Mouse (Mus musculus) lung, embryonic 14.5 days (tissue): ENCODE measurements around the gene C2cd5. TPM values are rescaled to one million over a fixed set of nuclear protein-coding genes. Genes with fewer than 3 reads are reported as not detected.

Source experiments
- ATAC-seq: fragments of 200-750 bp; cut with Nextera tagmentation; 2 replicates; pipeline ENCODE4 v1.8.0; 2017; ENCODE audit warnings: mild to moderate bottlenecking, moderate TSS enrichment, moderate library complexity; ENCODE audit not compliant: insufficient read depth
- DNase-seq: peaks from one replicate; pipeline ENCODE4 v3.0.0-alpha.2; 2015
- H3K27ac ChIP-seq: fragments of 300-500 bp; sonication (generic); 2 replicates; pipeline ENCODE4 v1.5.1; 2014; ENCODE audit warnings: low read depth, mild to moderate bottlenecking, moderate library complexity
- H3K27me3 ChIP-seq: fragments of 300-500 bp; sonication (generic); 2 replicates; pipeline ENCODE4 v1.6.1; 2014; ENCODE audit warnings: low read length, control low read depth; ENCODE audit not compliant: insufficient read depth
- H3K36me3 ChIP-seq: fragments of 300-500 bp; sonication (generic); 2 replicates; pipeline ENCODE4 v1.6.1; 2014; ENCODE audit warnings: control low read depth; ENCODE audit not compliant: insufficient read depth
- H3K4me1 ChIP-seq: fragments of 300-500 bp; sonication (generic); 2 replicates; pipeline ENCODE4 v1.6.1; 2014; ENCODE audit warnings: antibody characterized with exemption, control low read depth; ENCODE audit not compliant: insufficient read depth
- H3K4me2 ChIP-seq: fragments of 300-500 bp; sonication (generic); 2 replicates; pipeline ENCODE4 v1.6.1; 2014; ENCODE audit warnings: mild to moderate bottlenecking
- H3K4me3 ChIP-seq: fragments of 300-500 bp; sonication (generic); 2 replicates; pipeline ENCODE4 v1.5.1; 2014; ENCODE audit warnings: low read depth, low read length
- H3K9ac ChIP-seq: fragments of 300-500 bp; sonication (generic); 2 replicates; pipeline ENCODE4 v1.6.1; 2014
- H3K9me3 ChIP-seq: fragments of 300-500 bp; sonication (generic); 2 replicates; pipeline ENCODE4 v1.6.1; 2016; ENCODE audit warnings: low read depth, low read length, control low read depth
- CTCF ChIP-seq: IDR thresholded peaks from 2 replicates; pipeline ENCODE4 v1.5.1; 2016; ENCODE audit warnings: antibody characterized with exemption, low read depth
- WGBS: fragments of 180-500 bp; shearing (Covaris S2); extraction: QIAGEN DNeasy Blood & Tissue Kit; methylation state at CpG from one replicate; pipeline ENCODE4 v1.1.7; 2014; 5-methylcytosine and 5-hydroxymethylcytosine counted together
- polyA plus RNA-seq: library from polyadenylated mRNA; unstranded; fragments of >200 nt; fragmentation: Nextera tagmentation; extraction: Ambion mirVana; gene quantifications from 2 replicates; pipeline ENCODE4 v1.2.1, GENCODE M21; 2014

C2cd5 gene
- polyA plus RNA-seq, 1 experiment from 2014 or later: 26.7 TPM

DNA sequence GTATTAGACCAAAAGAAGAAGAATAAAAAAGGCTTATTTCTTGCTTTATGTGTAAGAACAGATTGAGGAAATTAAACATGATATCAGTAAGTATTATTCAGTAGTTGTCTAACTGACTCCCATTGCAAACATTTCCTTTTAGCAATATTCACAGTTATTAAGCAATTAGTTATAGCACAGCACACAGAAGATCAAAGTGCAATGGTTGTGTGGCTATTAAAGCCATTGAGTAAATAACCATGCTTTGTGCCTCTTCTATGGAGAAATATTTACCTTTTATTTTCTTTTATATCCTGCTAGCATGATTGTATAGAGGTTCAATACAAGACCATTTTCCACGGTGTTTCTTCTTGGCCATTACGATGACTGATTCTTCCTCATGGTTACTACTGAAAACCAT is 33.2 kb upstream of the C2cd5 start:
- no peak for TF ChIP-seq CTCF
- DNase-seq (no peak), ATAC-seq (no peak)
- no peaks in the 10 kb centered on the region for H3K36me3 ChIP-seq
- H3K4me3 ChIP-seq: no peak overlapping the region
- no peak overlapping the region for H3K9ac ChIP-seq
- no peak overlapping the region for H3K27ac ChIP-seq
- 75% methylated on average over 2 of the region's 2 CpGs for WGBS
- no peaks in the 10 kb centered on the region for H3K27me3 ChIP-seq
- H3K9me3 ChIP-seq: no peaks in the 10 kb centered on the region
- H3K4me2 ChIP-seq: no peak overlapping the region
- H3K4me1 ChIP-seq: no peaks in the 10 kb centered on the region

DNA sequence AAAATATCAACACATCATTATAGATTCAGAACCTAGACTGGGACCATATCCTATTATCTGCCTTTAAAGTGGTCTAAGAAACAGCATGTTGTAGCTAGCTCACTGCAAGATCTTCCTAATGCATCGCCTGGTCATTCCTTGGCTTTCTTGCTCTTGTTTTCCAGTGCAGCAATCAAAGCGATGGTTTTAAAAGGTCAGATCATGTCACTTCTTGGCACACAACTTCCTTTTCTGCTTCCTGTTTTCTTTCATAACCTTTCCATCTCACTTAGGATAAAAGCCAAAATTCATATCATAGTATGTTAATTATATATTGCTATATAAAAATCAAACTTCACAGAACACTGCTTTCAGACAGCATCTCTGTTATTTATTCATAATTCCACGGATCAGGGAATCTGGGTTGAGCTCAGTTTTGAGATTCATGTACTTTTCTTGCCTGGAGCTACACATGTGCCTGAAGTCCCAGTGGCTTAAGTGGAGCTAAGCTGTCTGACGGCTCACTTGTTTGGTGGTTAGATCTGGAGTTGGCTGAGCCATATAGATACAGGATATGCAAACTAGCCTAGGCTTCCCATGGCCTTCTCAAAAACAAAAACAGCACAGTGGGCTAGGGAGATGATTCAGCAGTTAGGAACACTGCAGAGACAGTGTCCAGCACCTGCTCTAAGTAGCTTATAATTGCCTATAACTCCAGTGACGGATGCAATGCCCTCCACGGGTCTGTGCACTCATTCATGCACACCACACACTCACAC is 32.1 kb upstream of the C2cd5 start:
- no peak overlapping the region for H3K27ac ChIP-seq
- DNase-seq: no peak
- ATAC-seq: no peak
- no peaks in the 10 kb centered on the region for H3K4me1 ChIP-seq
- H3K4me3 ChIP-seq: no peak overlapping the region
- 65% methylated on average over 6 of the region's 6 CpGs for WGBS
- TF ChIP-seq CTCF: no peak
- no peak overlapping the region for H3K4me2 ChIP-seq
- no peaks in the 10 kb centered on the region for H3K27me3 ChIP-seq
- H3K9ac ChIP-seq: no peak overlapping the region
- H3K9me3 ChIP-seq: no peaks in the 10 kb centered on the region
- no peaks in the 10 kb centered on the region for H3K36me3 ChIP-seq

DNA sequence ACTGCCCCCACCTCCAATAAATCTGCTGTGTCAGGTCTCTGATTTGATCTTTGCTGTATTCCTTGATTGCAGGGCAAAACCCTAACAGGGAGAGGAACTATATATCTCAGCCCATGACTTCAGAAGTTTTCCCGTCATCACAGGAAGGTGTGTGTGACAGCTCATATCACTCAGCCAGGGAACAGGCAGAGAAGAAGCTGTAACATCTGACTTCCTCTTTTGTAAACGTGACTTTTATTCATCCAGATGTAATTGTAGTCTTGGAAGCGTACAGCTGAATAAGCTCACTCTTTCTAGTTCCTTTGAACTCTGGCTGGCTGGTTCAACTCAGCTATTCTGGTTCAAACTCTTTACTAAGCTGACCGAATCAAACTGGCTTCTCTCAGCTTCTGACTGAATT is 30.5 kb upstream of the C2cd5 start:
- DNase-seq: no peak
- Histone ChIP-seq H3K36me3 (no peaks in the 10 kb centered on the region), H3K4me1 (no peaks in the 10 kb centered on the region), H3K27ac (no peak overlapping the region), H3K4me3 (no peak overlapping the region), H3K27me3 (no peaks in the 10 kb centered on the region), H3K9me3 (no peaks in the 10 kb centered on the region), H3K9ac (no peak overlapping the region), H3K4me2 (no peak overlapping the region)
- no peak for TF ChIP-seq CTCF
- WGBS: 73% methylated on average over 4 of the region's 4 CpGs
- ATAC-seq: no peak

DNA sequence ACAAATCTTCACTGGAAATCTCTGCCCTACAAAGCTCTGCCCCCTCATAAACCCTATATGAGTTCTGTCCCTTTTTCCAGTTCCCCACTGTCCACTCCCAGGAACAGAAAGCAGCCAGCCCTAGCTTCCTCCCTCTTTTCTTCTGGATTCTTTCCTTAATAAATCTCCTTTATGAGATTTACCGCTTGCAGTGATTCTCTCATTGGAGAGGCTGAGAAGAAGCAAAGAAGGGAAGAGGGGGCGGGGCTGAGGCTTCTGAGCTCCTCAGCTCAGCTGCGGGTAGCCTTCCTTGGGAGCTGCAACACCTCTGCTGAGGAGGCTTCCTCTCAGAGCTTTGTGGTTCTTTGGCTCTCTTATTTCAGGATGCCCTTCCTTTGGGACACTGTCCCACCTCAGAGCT is 30.0 kb upstream of the C2cd5 start:
- no peak for DNase-seq
- H3K4me3 ChIP-seq: no peak overlapping the region
- H3K9me3 ChIP-seq: no peaks in the 10 kb centered on the region
- 77% methylated on average over 3 of the region's 3 CpGs for WGBS
- no peak overlapping the region for H3K9ac ChIP-seq
- H3K27me3 ChIP-seq: no peaks in the 10 kb centered on the region
- TF ChIP-seq CTCF: no peak
- H3K4me1 ChIP-seq: no peaks in the 10 kb centered on the region
- no peak overlapping the region for H3K4me2 ChIP-seq
- no peaks in the 10 kb centered on the region for H3K36me3 ChIP-seq
- no peak overlapping the region for H3K27ac ChIP-seq
- ATAC-seq: no peak

DNA sequence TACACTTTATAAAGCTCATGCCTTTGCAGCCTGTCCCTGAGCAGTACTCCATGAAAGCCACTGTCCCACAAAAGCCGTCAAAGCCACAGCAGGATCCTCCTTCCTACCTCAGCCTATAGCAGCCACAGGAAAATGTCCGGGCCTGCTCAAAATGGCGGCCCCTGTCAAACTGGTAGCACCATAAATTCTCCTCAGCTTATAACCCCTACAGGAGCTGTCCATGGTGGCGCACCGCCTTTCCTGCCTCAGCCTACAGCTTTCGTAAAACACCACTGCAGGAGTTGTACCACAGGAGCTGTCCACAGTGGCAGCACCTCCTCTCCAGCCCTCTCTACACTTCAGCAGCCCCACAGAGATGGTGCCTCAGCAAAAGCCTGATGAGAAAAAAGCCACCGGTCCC is 29.5 kb upstream of the C2cd5 start:
- H3K36me3 ChIP-seq: no peaks in the 10 kb centered on the region
- no peak for TF ChIP-seq CTCF
- no peaks in the 10 kb centered on the region for H3K27me3 ChIP-seq
- no peak overlapping the region for H3K9ac ChIP-seq
- ATAC-seq: no peak
- DNase-seq: peak; percentile 44
- H3K27ac ChIP-seq: no peak overlapping the region
- H3K4me1 ChIP-seq: no peaks in the 10 kb centered on the region
- no peak overlapping the region for H3K4me3 ChIP-seq
- H3K4me2 ChIP-seq: no peak overlapping the region
- no peaks in the 10 kb centered on the region for H3K9me3 ChIP-seq
- 86% methylated on average over 7 of the region's 7 CpGs for WGBS

DNA sequence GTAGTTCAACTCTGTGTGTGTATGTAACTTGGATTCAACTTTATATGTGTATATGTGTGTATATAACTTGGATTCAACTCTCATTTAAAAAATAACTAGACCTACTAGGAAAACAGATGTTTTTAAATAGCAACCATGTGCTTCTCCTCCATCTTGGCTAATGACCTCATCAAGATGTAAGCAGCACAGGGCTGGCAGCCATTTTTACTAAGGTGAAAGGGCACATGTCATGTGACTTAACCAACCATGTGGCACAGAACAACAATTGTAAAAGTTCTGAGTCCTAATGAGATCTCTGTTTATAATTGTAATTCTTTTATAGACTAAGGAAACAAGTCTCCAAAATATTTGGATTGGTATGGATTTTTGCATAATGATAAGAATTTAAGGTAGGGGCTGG is 25.8 kb upstream of the C2cd5 start:
- no peaks in the 10 kb centered on the region for H3K36me3 ChIP-seq
- no peak overlapping the region for H3K27ac ChIP-seq
- ATAC-seq: no peak
- TF ChIP-seq CTCF: no peak
- H3K4me1 ChIP-seq: no peaks in the 10 kb centered on the region
- no peak overlapping the region for H3K9ac ChIP-seq
- H3K9me3 ChIP-seq: no peaks in the 10 kb centered on the region
- no peak overlapping the region for H3K4me3 ChIP-seq
- H3K27me3 ChIP-seq: no peaks in the 10 kb centered on the region
- DNase-seq: no peak
- H3K4me2 ChIP-seq: no peak overlapping the region

DNA sequence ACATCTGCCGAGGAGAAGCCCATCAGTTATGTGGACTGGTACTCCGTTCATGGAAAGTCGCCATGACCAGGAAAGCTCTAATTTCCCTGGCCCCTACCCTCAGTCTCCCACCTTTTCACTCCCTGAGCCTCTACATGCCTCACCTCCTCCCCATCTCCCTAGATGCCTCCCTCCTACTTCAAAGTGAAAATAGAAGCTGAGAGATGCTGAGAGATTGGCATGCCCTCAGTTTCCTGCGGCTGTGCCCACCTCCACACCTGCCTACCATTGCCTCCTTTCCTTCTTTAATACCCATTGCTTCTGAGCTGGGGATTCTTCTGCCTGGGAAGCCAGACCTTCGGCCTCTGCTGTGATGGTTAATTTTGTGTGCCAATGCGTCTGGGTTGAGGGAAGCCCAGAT is 19.4 kb upstream of the C2cd5 start:
- TF ChIP-seq CTCF: no peak
- Histone ChIP-seq H3K4me3 (no peak overlapping the region), H3K36me3 (no peaks in the 10 kb centered on the region), H3K4me1 (no peaks in the 10 kb centered on the region), H3K27me3 (no peaks in the 10 kb centered on the region), H3K27ac (no peak overlapping the region), H3K9me3 (no peaks in the 10 kb centered on the region), H3K4me2 (no peak overlapping the region), H3K9ac (no peak overlapping the region)
- ATAC-seq (no peak), DNase-seq (no peak)
- WGBS: 84% methylated on average over 6 of the region's 6 CpGs
